Mouse (Mus musculus): ENCODE measurements around the gene Cntn4. TPM values are rescaled to one million over a fixed set of nuclear protein-coding genes. Genes with fewer than 3 reads are reported as not detected.

The Cntn4 gene
- polyA plus RNA-seq, 1 experiment from 2014 or later = 0.99 TPM

- ATAC-seq (replicated peaks; ENCODE audit: low FRiP score) (no peak), DNase-seq (ENCODE audit: low spot score) (no peak)
- Histone ChIP-seq H3K4me2 (no peak overlapping the region), H3K27me3 (replicated peaks; ENCODE audit: control insufficient read depth, insufficient read depth, low read length) (no peaks in the 10 kb centered on the region), H3K36me3 (ENCODE audit: control insufficient read depth, insufficient read depth, low read length) (no peaks in the 10 kb centered on the region), H3K4me3 (ENCODE audit: low read depth, low read length) (no peak overlapping the region), H3K9ac (ENCODE audit: low read depth, low read length) (no peak overlapping the region), H3K27ac (ENCODE audit: low read depth, low read length) (no peak overlapping the region), H3K9me3 (ENCODE audit: control insufficient read depth, low read length) (no peaks in the 10 kb centered on the region), H3K4me1 (replicated peaks; ENCODE audit: control insufficient read depth, insufficient read depth, low read length) (no peaks in the 10 kb centered on the region)
- WGBS = 89% methylated on average over 5 of the region's 5 CpGs
These were observed 1069.8 kb downstream of the Cntn4 start for GRCm38 (mm10) chr6:106747251-106747650.

GRCm38 (mm10) chr6:106747804-106748203 lies 1070.3 kb downstream of the Cntn4 start:
- Histone ChIP-seq H3K4me1 (replicated peaks; ENCODE audit: control insufficient read depth, insufficient read depth, low read length) (no peaks in the 10 kb centered on the region), H3K27me3 (replicated peaks; ENCODE audit: control insufficient read depth, insufficient read depth, low read length) (no peaks in the 10 kb centered on the region), H3K9ac (ENCODE audit: low read depth, low read length) (no peak overlapping the region), H3K4me3 (ENCODE audit: low read depth, low read length) (no peak overlapping the region), H3K36me3 (ENCODE audit: control insufficient read depth, insufficient read depth, low read length) (no peaks in the 10 kb centered on the region), H3K27ac (ENCODE audit: low read depth, low read length) (no peak overlapping the region), H3K4me2 (no peak overlapping the region), H3K9me3 (ENCODE audit: control insufficient read depth, low read length) (no peaks in the 10 kb centered on the region)
- ATAC-seq (replicated peaks; ENCODE audit: low FRiP score) (no peak), DNase-seq (ENCODE audit: low spot score) (no peak)
- 71% methylated on average over 3 of the region's 3 CpGs for WGBS

Measured in liver, embryonic 11.5 days (tissue).